Mouse (Mus musculus): ENCODE measurements around the gene Tnk2.

DNA sequence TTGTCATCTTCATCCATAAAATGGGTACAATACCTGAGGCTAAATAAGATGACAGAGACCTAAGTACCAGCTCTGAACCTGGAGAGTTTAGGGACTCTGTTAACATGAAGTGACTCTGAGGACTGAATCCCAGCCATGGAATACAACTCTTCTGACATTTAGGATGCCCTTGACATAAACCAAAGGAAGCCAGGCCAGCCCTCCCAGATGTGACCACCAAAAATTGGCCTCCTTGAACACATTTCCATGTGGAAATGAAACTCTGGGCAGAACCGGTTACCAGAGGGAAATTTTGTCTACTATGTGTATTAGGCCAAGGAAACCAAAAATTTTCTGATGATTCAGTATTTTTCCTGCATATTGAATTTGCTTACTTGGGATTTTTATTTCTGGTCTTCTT is 44.5 kb upstream of the Tnk2 start:
- TF ChIP-seq EP300 (IDR thresholded peaks at IDR 0.05; ENCODE audit: low read depth) (no peak), CTCF (IDR thresholded peaks at IDR 0.05; ENCODE audit: low read depth) (no peak)

Data from liver, embryonic 14.5 days (tissue).